Mouse (Mus musculus) frontal cortex, postnatal 14 days (tissue): ENCODE measurements around the gene Gm28053.

Source experiments
- DNase-seq, 2 experiments: peaks; one replicate each; pipeline ENCODE4 v3.0.0; 2022; ENCODE audit warnings: low spot score in 2 of 2

Gm28053 gene

GRCm38 (mm10) chr6:48741273-48741672, 22.9 kb downstream of the Gm28053 start:
- DNase-seq: no peak

GRCm38 (mm10) chr6:48741711-48742206, 23.4 kb downstream of the Gm28053 start:
- no peak for DNase-seq

GRCm38 (mm10) chr6:48742422-48743351, 24.3 kb downstream of the Gm28053 start:
- DNase-seq: no peak

- DNase-seq: no peak
Observed at GRCm38 (mm10) chr6:48745490-48745889, 27.1 kb downstream of the Gm28053 start.

- DNase-seq: peak in 1 of 2 experiments; percentile 8
Observed at GRCm38 (mm10) chr6:48745959-48746889, 27.8 kb downstream of the Gm28053 start, which contains the start of gene Gimap5. Gene Gimap5 (plus strand): TSS chr6:48746197.

GRCm38 (mm10) chr6:48747091-48747966, 28.9 kb downstream of the Gm28053 start:
- no peak for DNase-seq

GRCm38 (mm10) chr6:48763567-48764270, 45.3 kb downstream of the Gm28053 start:
- DNase-seq: no peak

GRCm38 (mm10) chr6:48764496-48764895, 46.1 kb downstream of the Gm28053 start:
- DNase-seq: no peak

- no peak for DNase-seq
Observed at GRCm38 (mm10) chr6:48768178-48768869, 49.9 kb downstream of the Gm28053 start.

- DNase-seq: no peak
Observed at GRCm38 (mm10) chr6:48768933-48769332, 50.5 kb downstream of the Gm28053 start.

- DNase-seq: no peak
Observed at GRCm38 (mm10) chr6:48770696-48771095, 52.3 kb downstream of the Gm28053 start, which contains the start of gene Gimap3. Gene Gimap3 (minus strand): TSS chr6:48770851.

- peak; percentile 39 to 72 for DNase-seq
Observed at GRCm38 (mm10) chr6:48772030-48772429, 53.6 kb downstream of the Gm28053 start.

GRCm38 (mm10) chr6:48784406-48784805, 66.0 kb downstream of the Gm28053 start:
- no peak for DNase-seq

- no peak for DNase-seq
Observed at GRCm38 (mm10) chr6:48785189-48785588, 66.8 kb downstream of the Gm28053 start.

GRCm38 (mm10) chr6:48785601-48786000, 67.2 kb downstream of the Gm28053 start:
- no peak for DNase-seq

GRCm38 (mm10) chr6:48787867-48788266, 69.5 kb downstream of the Gm28053 start:
- DNase-seq: no peak

GRCm38 (mm10) chr6:48801897-48802296, 83.5 kb downstream of the Gm28053 start:
- no peak for DNase-seq
